Mouse (Mus musculus): ENCODE data around the gene Ddx58.

DNA sequence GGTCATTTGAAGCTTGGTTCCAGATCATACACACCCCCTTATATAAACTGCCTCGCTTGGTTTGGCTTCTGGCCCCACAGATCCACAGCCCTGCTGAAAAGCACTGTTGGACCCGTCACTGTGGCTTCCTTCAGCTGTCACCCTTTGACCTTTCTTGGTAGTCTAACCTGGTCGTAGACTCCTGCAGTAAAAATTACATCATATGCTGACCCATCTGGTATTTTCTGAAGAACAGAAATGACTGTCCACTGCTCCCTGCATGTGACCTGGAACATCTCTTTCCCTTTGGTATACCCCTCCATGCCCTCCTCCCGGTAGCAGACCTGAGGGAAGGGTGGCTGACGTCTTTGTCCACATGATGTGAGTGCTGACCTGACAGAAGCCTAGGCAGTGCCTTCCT is 55.2 kb downstream of the Ddx58 start:
- TF ChIP-seq CTCF (IDR thresholded peaks at IDR 0.05; ENCODE audit: extremely low read depth, insufficient read depth, low read length) (no peak), POLR2A (IDR thresholded peaks at IDR 0.05; ENCODE audit: extremely low read depth, insufficient read depth, low read length) (no peak)

All from cortical plate, adult 2 months (tissue).